Mouse (Mus musculus) lung, adult 2 months (tissue): ENCODE data around the gene Abcb9. TPM values are rescaled to one million over a fixed set of nuclear protein-coding genes. Genes with fewer than 3 reads are reported as not detected.

Experiments used
- DNase-seq: peaks from one replicate; pipeline ENCODE4 v3.0.0; 2022
- H3K4me1 ChIP-seq: fragments of 200-500 bp; 2 replicates; pipeline ENCODE4 v1.6.1; 2011; ENCODE audit warnings: low read length; ENCODE audit not compliant: control insufficient read depth, insufficient read depth
- H3K4me3 ChIP-seq: fragments of 200-500 bp; replicated peaks from 2 replicates; pipeline ENCODE3; 2011; ENCODE audit warnings: low read depth, mild to moderate bottlenecking, control low read depth, low read length; ENCODE audit errors: extremely low read depth
- CTCF ChIP-seq: fragments of 200-500 bp; IDR thresholded peaks from 2 replicates; pipeline ENCODE4 v1.5.1; 2011; ENCODE audit warnings: mild to moderate bottlenecking, low read length, control low read depth; ENCODE audit not compliant: insufficient read depth
- POLR2A ChIP-seq: fragments of 200-500 bp; IDR thresholded peaks from 2 replicates; pipeline ENCODE4 v1.6.1; 2011; ENCODE audit warnings: low read depth, mild to moderate bottlenecking, control low read depth, low read length, borderline replicate concordance; ENCODE audit errors: extremely low read depth
- WGBS: fragments of 180-500 bp; shearing (Covaris S2); methylation state at CpG from one replicate; pipeline ENCODE4 v1.1.7; 2018; 5-methylcytosine and 5-hydroxymethylcytosine counted together
- polyA plus RNA-seq: library from polyadenylated mRNA; depleted of rRNA; stranded (reverse); fragments of >200 nt; gene quantifications from 2 replicates; pipeline ENCODE4 v1.2.3, GENCODE M21; 2012; rRNA removed

Gene Abcb9
- polyA plus RNA-seq, 1 experiment, result 7.8 TPM

DNA sequence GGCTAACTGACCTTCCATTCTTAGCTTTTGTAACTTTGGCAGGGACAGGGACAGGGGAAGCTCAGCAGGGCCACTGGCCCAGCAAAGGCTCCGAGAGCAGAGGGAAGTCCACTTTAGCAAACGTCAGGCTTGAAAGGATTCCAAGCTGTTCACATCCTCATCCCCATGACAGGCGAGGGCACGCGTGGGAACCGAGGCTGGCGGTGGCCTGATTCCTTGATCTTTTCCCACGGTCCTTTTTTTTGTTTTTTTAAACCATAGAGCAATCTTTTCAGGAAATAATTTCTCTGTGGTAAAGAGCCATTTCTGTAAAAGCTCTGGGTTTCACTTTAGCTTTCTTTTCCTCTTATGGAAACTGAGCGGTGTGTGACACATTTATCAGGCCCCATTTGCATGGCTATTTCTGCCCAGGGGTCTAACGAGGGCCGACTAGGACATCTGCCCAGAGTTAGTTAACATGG lies 80.8 kb downstream of the Abcb9 start:
- 18% methylated on average over 11 of the region's 11 CpGs for WGBS
- H3K4me3 ChIP-seq, result no peak overlapping the region
- peaks cover 42% of the 10 kb centered on the region for H3K4me1 ChIP-seq
- DNase-seq, result no peak
- TF ChIP-seq CTCF, result no peak
- TF ChIP-seq POLR2A, result no peak

DNA sequence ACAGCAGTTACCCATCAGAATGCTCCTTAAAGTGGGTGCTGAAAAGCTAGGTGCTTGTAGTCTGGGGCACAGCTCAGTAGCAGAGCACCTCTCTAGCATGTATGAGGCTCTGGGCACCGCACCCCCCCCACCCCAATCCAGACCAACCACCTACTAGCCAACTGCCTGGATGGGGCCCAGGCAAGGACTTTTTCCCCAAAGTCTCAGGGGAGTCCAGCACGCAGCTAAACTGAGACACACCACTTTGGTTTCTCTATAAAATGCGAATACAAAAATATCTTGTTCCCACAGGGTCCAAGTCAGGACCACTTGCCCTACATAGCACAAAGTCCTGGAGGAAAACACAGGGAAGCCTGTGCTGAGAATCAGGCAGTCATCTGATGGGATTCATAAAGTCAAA lies 81.4 kb downstream of the Abcb9 start:
- Histone ChIP-seq H3K4me3 (no peak overlapping the region), H3K4me1 (peaks cover 39% of the 10 kb centered on the region)
- no peak for TF ChIP-seq CTCF
- no peak for TF ChIP-seq POLR2A
- WGBS, result 76% methylated on average over 3 of the region's 3 CpGs
- no peak for DNase-seq

DNA sequence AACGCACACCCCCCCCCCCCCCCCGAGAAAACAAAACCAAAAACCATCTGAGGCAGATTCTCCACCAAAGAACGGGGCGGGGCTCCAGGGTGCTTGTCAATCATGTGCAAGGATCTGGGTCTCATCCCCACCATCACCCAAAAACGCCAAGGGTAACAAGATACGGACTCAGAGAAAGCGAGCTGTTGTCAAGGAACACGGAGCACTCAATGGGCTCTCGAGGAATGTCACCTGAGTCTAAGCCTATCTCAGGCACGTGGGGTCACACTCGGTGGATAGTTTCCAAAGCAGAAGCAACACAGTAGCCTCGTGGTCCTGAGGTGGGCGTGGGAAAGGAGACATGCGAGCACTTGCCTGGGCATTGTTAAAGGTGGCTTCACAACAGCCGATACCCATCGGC lies 81.9 kb downstream of the Abcb9 start:
- WGBS, result 71% methylated on average over 16 of the region's 16 CpGs
- TF ChIP-seq POLR2A, result no peak
- TF ChIP-seq CTCF, result no peak
- no peak for DNase-seq
- no peak overlapping the region for H3K4me3 ChIP-seq
- peaks cover 36% of the 10 kb centered on the region for H3K4me1 ChIP-seq

DNA sequence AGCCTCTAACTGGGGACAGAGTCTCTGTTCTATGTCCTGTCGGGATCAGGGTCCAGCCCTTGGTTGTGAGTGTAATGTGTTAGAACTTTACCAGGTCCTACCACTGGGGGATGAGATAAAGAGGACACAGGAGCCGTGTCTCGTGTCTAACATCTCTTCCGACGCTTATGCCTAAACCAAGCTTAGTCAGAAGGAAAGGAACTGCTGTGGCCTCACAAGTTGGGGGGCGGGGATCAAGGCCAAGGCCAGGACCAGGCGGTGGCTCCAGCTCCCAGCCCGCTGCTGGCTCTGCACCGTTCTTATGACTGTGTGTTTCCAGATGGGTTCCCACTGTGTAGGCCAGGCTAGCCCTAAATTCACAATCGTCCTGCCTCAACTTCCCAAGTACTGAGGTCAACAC lies 82.7 kb downstream of the Abcb9 start:
- peaks cover 32% of the 10 kb centered on the region for H3K4me1 ChIP-seq
- H3K4me3 ChIP-seq, result no peak overlapping the region
- TF ChIP-seq CTCF (no peak), POLR2A (no peak)
- no peak for DNase-seq
- WGBS, result 59% methylated on average over 10 of the region's 10 CpGs

DNA sequence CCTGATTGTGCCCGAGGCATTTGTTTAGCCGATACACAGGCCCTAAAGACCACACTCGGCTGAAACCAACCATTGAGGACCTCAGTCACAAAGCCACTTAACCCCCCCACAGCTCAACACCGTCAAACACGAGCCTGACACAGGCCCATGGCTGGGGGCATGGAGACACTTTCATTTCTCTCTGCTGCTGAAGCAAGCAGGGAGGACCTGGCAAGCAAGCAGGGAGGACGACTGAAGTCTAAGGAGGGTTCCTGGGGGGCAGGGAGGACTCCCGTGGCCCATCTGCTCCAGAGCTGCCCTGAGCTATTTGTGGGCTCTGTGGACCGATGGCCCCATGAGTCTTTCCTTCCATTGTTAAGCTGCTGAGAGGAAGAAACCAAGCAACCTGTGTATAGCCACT lies 83.7 kb downstream of the Abcb9 start:
- 22% methylated on average over 8 of the region's 8 CpGs for WGBS
- no peak overlapping the region for H3K4me3 ChIP-seq
- no peak for DNase-seq
- H3K4me1 ChIP-seq, result peaks cover 27% of the 10 kb centered on the region
- no peak for TF ChIP-seq POLR2A
- TF ChIP-seq CTCF, result no peak

Other genes starting within 250 kb of the Abcb9 start
- 6.0 and 12.9 TPM in 2 replicates for gene Hcar2, start 230.3 kb downstream of the Abcb9 start, polyA plus RNA-seq
- gene Hcar1, start 215.8 kb downstream of the Abcb9 start, polyA plus RNA-seq, result 1.4 and 2.7 TPM in 2 replicates
- 18.7 and 20.3 TPM in 2 replicates for gene Denr, start 188.6 kb downstream of the Abcb9 start, polyA plus RNA-seq
- 0.41 and 0.53 TPM in 2 replicates for gene Gm43518, start 168.4 kb downstream of the Abcb9 start, polyA plus RNA-seq
- gene Ccdc62, start 165.1 kb downstream of the Abcb9 start, polyA plus RNA-seq, result 2.0 and 3.2 TPM in 2 replicates
- gene Hip1r, start 122.2 kb downstream of the Abcb9 start, polyA plus RNA-seq, result 31.9 and 36.4 TPM in 2 replicates
- 36.6 and 39.3 TPM in 2 replicates for gene Vps37b, start 63.5 kb downstream of the Abcb9 start, polyA plus RNA-seq
- 42.4 and 52.2 TPM in 2 replicates for gene Ogfod2, start 16.5 kb upstream of the Abcb9 start, polyA plus RNA-seq
- gene Arl6ip4, start 20.3 kb upstream of the Abcb9 start, polyA plus RNA-seq, result 32.3 and 33.6 TPM in 2 replicates
- 122 and 163 TPM in 2 replicates for gene Pitpnm2, start 154.0 kb upstream of the Abcb9 start, polyA plus RNA-seq
- 2.4 and 3.3 TPM in 2 replicates for gene Mphosph9, start 232.2 kb upstream of the Abcb9 start, polyA plus RNA-seq
- 3.4 and 3.7 TPM in 2 replicates for gene 2810006K23Rik, start 232.3 kb upstream of the Abcb9 start, polyA plus RNA-seq